Mouse (Mus musculus) myocyte (in vitro differentiated cells): Measurements from ENCODE around the gene Wdr63.

Source experiments
- CEBPB ChIP-seq: IDR thresholded peaks from 2 replicates; pipeline ENCODE4 v1.6.1; 2011; ENCODE audit warnings: mild to moderate bottlenecking, moderate library complexity; ENCODE audit not compliant: poor library complexity, insufficient read depth, severe bottlenecking
- MYOD1 ChIP-seq, 3 experiments: IDR thresholded peaks; one replicate each; pipeline ENCODE4 v1.6.1; 2011; ENCODE audit warnings: control low read depth in 2 of 3, low read depth in 2 of 3, mild to moderate bottlenecking in 2 of 3, moderate library complexity in 1 of 3; ENCODE audit not compliant: insufficient read length in 2 of 3, control insufficient read depth in 1 of 3
- MYOG ChIP-seq, 3 experiments: IDR thresholded peaks; one replicate each; pipeline ENCODE4 v1.6.1; 2011; ENCODE audit warnings: control low read depth in 2 of 3, low read depth in 2 of 3, mild to moderate bottlenecking in 2 of 3; ENCODE audit not compliant: insufficient read length in 2 of 3, control insufficient read depth in 1 of 3, insufficient read depth in 1 of 3
- POLR2A ChIP-seq: IDR thresholded peaks from one replicate; pipeline ENCODE4 v1.6.1; 2011; ENCODE audit warnings: low read depth, mild to moderate bottlenecking, control low read depth, moderate library complexity; ENCODE audit not compliant: insufficient read length
- POLR2AphosphoS2 ChIP-seq: IDR thresholded peaks from one replicate; pipeline ENCODE4 v1.6.1; 2011; ENCODE audit warnings: low read depth, control low read depth; ENCODE audit not compliant: insufficient read length
- TCF12 ChIP-seq: IDR thresholded peaks from one replicate; pipeline ENCODE4 v1.6.1; 2011; ENCODE audit warnings: mild to moderate bottlenecking, control low read depth; ENCODE audit not compliant: poor library complexity, insufficient read depth, severe bottlenecking

DNA sequence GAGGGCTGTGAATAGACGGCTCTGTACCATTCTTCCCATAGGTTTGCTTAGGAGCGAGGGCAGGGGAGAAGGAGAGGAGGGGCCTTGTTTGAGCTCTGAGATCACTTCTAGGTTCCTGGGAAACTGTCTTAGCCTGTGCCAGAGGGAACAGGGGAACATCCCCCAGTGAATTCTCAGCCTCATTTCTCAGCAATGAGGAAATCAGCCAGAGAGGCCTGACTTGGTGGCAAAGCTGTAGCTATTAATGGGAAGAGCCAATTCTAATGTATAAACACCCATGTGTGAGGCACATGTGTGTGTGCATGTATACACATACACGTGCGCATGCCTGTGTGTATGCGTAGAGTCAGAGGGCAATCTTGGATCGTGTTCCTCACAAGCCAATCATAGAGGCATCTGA, 3.0 kb upstream of the Wdr63 start:
- TF ChIP-seq POLR2A (no peak), MYOG (IDR thresholded peaks at IDR 0.05; ENCODE audit: control insufficient read depth in 1 of 3, insufficient read depth in 1 of 3, insufficient read length in 2 of 3, low read depth in 2 of 3) (no peak), TCF12 (no peak), POLR2AphosphoS2 (no peak), MYOD1 (IDR thresholded peaks at IDR 0.05; ENCODE audit: control insufficient read depth in 1 of 3, insufficient read length in 2 of 3, low read depth in 2 of 3) (no peak), CEBPB (no peak)
